Mouse (Mus musculus): Measurements from ENCODE around the gene Rpp25l. TPM values are rescaled to one million over a fixed set of nuclear protein-coding genes. Genes with fewer than 3 reads are reported as not detected.

Rpp25l gene
- polyA plus RNA-seq, 2 experiments = 24.0 to 31.4 TPM

GRCm38 (mm10) chr4:41716834-41717233, 3.5 kb upstream of the Rpp25l start:
- WGBS (ENCODE audit: insufficient replicate concordance) = 70% methylated on average over 6 of the region's 6 CpGs
- H3K4me1 ChIP-seq (replicated peaks; ENCODE audit: control insufficient read depth in 2 of 2, insufficient read depth in 2 of 2, low read length in 1 of 2) = peaks cover 9 to 16% of the 10 kb centered on the region in 2 experiments
- no peaks in the 10 kb centered on the region for H3K27me3 ChIP-seq (ENCODE audit: control insufficient read depth, insufficient read depth, low read length)
- TF ChIP-seq EP300 (IDR thresholded peaks at IDR 0.05; ENCODE audit: low read depth) (no peak), CTCF (IDR thresholded peaks at IDR 0.05; ENCODE audit: low read depth) (no peak)
- no peak overlapping the region for H3K4me2 ChIP-seq (ENCODE audit: low read depth)
- H3K27ac ChIP-seq = no peak overlapping the region
- DNase-seq (ENCODE audit: low read depth in 3 of 3, low spot score in 3 of 3) = no peak
- peaks cover 7% of the 10 kb centered on the region for H3K36me3 ChIP-seq (replicated peaks; ENCODE audit: control insufficient read depth, insufficient read depth, low read depth)
- ATAC-seq (ENCODE audit: insufficient read depth) = no peak
- H3K9ac ChIP-seq (replicated peaks) = no peak overlapping the region
- no peaks in the 10 kb centered on the region for H3K9me3 ChIP-seq (ENCODE audit: control insufficient read depth, low read length)
- no peak overlapping the region for H3K4me3 ChIP-seq (ENCODE audit: insufficient read depth in 1 of 2, low read depth in 2 of 2, low read length in 2 of 2)

- H3K9me3 ChIP-seq (ENCODE audit: control insufficient read depth, low read length) = no peaks in the 10 kb centered on the region
- no peaks in the 10 kb centered on the region for H3K27me3 ChIP-seq (ENCODE audit: control insufficient read depth, insufficient read depth, low read length)
- no peak overlapping the region for H3K9ac ChIP-seq (replicated peaks)
- 75% methylated on average over 5 of the region's 5 CpGs for WGBS (ENCODE audit: insufficient replicate concordance)
- TF ChIP-seq CTCF (IDR thresholded peaks at IDR 0.05; ENCODE audit: low read depth) (peak; percentile 54), EP300 (IDR thresholded peaks at IDR 0.05; ENCODE audit: low read depth) (no peak)
- H3K4me3 ChIP-seq (ENCODE audit: insufficient read depth in 1 of 2, low read depth in 2 of 2, low read length in 2 of 2) = no peak overlapping the region
- H3K4me1 ChIP-seq (replicated peaks; ENCODE audit: control insufficient read depth in 2 of 2, insufficient read depth in 2 of 2, low read length in 1 of 2) = peaks cover 9 to 13% of the 10 kb centered on the region in 2 experiments
- DNase-seq (ENCODE audit: low read depth in 3 of 3, low spot score in 3 of 3) (no peak), ATAC-seq (ENCODE audit: insufficient read depth) (no peak)
- H3K36me3 ChIP-seq (replicated peaks; ENCODE audit: control insufficient read depth, insufficient read depth, low read depth) = peaks cover 7% of the 10 kb centered on the region
- no peak overlapping the region for H3K4me2 ChIP-seq (ENCODE audit: low read depth)
- no peak overlapping the region for H3K27ac ChIP-seq
Measured at GRCm38 (mm10) chr4:41715596-41715995, 2.3 kb upstream of the Rpp25l start.

GRCm38 (mm10) chr4:41715082-41715481, 1.7 kb upstream of the Rpp25l start:
- Histone ChIP-seq H3K9ac (replicated peaks) (no peak overlapping the region), H3K4me1 (replicated peaks; ENCODE audit: control insufficient read depth in 2 of 2, insufficient read depth in 2 of 2, low read length in 1 of 2) (peaks cover 9 to 13% of the 10 kb centered on the region in 2 experiments), H3K9me3 (ENCODE audit: control insufficient read depth, low read length) (no peaks in the 10 kb centered on the region), H3K27me3 (ENCODE audit: control insufficient read depth, insufficient read depth, low read length) (no peaks in the 10 kb centered on the region), H3K36me3 (replicated peaks; ENCODE audit: control insufficient read depth, insufficient read depth, low read depth) (peaks cover 7% of the 10 kb centered on the region), H3K27ac (no peak overlapping the region), H3K4me3 (ENCODE audit: insufficient read depth in 1 of 2, low read depth in 2 of 2, low read length in 2 of 2) (no peak overlapping the region), H3K4me2 (ENCODE audit: low read depth) (no peak overlapping the region)
- ATAC-seq (ENCODE audit: insufficient read depth) = no peak
- 68% methylated on average over 8 of the region's 8 CpGs for WGBS (ENCODE audit: insufficient replicate concordance)
- TF ChIP-seq CTCF (IDR thresholded peaks at IDR 0.05; ENCODE audit: low read depth) (no peak), EP300 (IDR thresholded peaks at IDR 0.05; ENCODE audit: low read depth) (no peak)
- no peak for DNase-seq (ENCODE audit: low read depth in 3 of 3, low spot score in 3 of 3)

GRCm38 (mm10) chr4:41714276-41714675, 942 bp upstream of the Rpp25l start:
- no peaks in the 10 kb centered on the region for H3K9me3 ChIP-seq (ENCODE audit: control insufficient read depth, low read length)
- WGBS (ENCODE audit: insufficient replicate concordance) = 20% methylated on average over 8 of the region's 8 CpGs
- TF ChIP-seq EP300 (IDR thresholded peaks at IDR 0.05; ENCODE audit: low read depth) (no peak), CTCF (IDR thresholded peaks at IDR 0.05; ENCODE audit: low read depth) (peak; percentile 86)
- peaks cover 3% of the 10 kb centered on the region for H3K36me3 ChIP-seq (replicated peaks; ENCODE audit: control insufficient read depth, insufficient read depth, low read depth)
- H3K27me3 ChIP-seq (ENCODE audit: control insufficient read depth, insufficient read depth, low read length) = no peaks in the 10 kb centered on the region
- DNase-seq (ENCODE audit: low read depth in 3 of 3, low spot score in 3 of 3) (peak in 2 of 3 experiments; percentile 35 to 45), ATAC-seq (ENCODE audit: insufficient read depth) (no peak)
- H3K4me3 ChIP-seq (ENCODE audit: insufficient read depth in 1 of 2, low read depth in 2 of 2, low read length in 2 of 2) = no peak overlapping the region; a peak in 1 of 4 replicates
- peaks cover 9 to 13% of the 10 kb centered on the region in 2 experiments for H3K4me1 ChIP-seq (replicated peaks; ENCODE audit: control insufficient read depth in 2 of 2, insufficient read depth in 2 of 2, low read length in 1 of 2)
- no peak overlapping the region for H3K9ac ChIP-seq (replicated peaks)
- H3K4me2 ChIP-seq (ENCODE audit: low read depth) = peak overlapping the region; percentile 88
- H3K27ac ChIP-seq = no peak overlapping the region

DNA sequence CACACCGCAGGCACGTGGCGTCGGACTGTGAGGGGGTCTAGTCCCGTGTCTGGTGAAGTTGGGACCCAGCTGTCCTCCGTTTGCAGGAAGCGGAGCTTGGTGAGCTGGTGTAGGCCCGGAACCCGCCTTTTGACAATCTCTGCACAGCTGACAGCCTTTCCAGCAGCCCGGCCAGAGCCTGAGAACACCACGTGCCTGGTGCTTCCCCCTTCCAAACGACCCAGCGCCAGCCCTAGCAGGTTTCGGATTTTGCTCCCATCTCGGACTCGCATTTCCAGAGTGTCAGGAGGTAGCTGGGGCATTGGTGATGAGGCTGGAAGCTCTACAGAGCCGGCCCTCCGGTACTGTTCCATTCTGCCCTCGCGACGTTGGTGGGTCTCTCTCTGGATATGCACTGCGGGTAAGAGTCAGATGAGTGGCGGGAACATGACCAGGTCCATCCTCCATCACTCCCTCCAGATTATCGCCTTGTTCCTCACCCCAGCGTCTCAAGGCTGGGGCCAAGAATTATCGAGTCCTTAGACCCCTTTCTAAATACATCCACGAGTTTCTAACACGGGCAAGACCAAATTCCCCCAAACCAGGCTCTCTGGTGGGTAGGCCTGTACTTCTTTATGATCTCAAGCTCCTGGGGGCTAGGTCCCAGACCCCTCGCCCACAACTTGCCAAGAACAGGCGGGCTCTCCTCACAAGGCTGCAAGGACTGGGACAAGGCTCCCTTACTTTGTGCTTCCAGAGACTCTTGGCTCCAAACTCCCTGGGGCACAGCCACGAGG, 725 bp downstream of the Rpp25l start:
- Histone ChIP-seq H3K4me1 (replicated peaks; ENCODE audit: control insufficient read depth in 2 of 2, insufficient read depth in 2 of 2, low read length in 1 of 2) (peaks cover 9 to 13% of the 10 kb centered on the region in 2 experiments), H3K27ac (no peak overlapping the region; the same call in 1 of the 2 replicates), H3K9me3 (ENCODE audit: control insufficient read depth, low read length) (no peaks in the 10 kb centered on the region), H3K4me2 (ENCODE audit: low read depth) (peak overlapping the region; percentile 88), H3K4me3 (ENCODE audit: insufficient read depth in 1 of 2, low read depth in 2 of 2, low read length in 2 of 2) (peak overlapping the region; percentile 74 to 92), H3K36me3 (replicated peaks; ENCODE audit: control insufficient read depth, insufficient read depth, low read depth) (no peaks in the 10 kb centered on the region), H3K9ac (replicated peaks) (peak overlapping the region; percentile 87), H3K27me3 (ENCODE audit: control insufficient read depth, insufficient read depth, low read length) (no peaks in the 10 kb centered on the region)
- no peak for DNase-seq (ENCODE audit: low read depth in 3 of 3, low spot score in 3 of 3)
- TF ChIP-seq EP300 (IDR thresholded peaks at IDR 0.05; ENCODE audit: low read depth) = no peak
- TF ChIP-seq CTCF (IDR thresholded peaks at IDR 0.05; ENCODE audit: low read depth) = no peak
- peak; percentile 56; the same call in 1 of the 2 replicates for ATAC-seq (ENCODE audit: insufficient read depth)
- 45% methylated on average over 31 of the region's 31 CpGs for WGBS (ENCODE audit: insufficient replicate concordance)
